Mouse (Mus musculus): ENCODE measurements around the gene Ces2b. TPM values are rescaled to one million over a fixed set of nuclear protein-coding genes. Genes with fewer than 3 reads are reported as not detected.
A peak's percentile ranks its signal among the peaks of the same experiment; 100 is the strongest.

Ces2b gene
- polyA plus RNA-seq (2012; rRNA removed) (0.10 and 0.16 TPM in 2 replicates), polyA plus RNA-seq (2014; fragmentation: Nextera tagmentation; extraction: Ambion mirVana) (0.23 and 0.27 TPM in 2 replicates)

DNA sequence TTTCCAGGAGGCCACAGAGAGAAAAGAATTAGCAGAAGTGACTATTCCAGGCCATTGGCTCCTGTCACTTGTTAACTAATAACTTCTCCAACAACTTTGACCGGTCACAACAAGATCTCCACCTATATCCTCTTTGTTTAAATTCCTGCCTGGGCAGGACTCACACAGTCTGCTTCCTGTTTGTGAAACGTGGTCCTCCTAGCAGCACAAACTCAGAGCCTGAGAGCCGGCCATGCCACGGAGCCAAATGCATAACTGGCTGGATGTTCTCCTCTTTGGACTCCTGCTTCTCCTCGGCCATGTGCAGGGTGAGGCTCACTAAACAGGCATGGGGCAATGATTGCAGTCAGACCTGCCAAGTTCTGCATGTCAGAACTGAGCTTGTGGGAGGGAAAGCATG lies at the start of gene Ces2b:
Ces2b (plus strand) TSS at position 133 of the 400 bp plus-strand sequence.
- WGBS (ENCODE audit: insufficient replicate concordance) = 15% methylated on average over 5 of the region's 5 CpGs
- DNase-seq (ENCODE audit: low read depth in 3 of 3, low spot score in 3 of 3) = no peak
- no peaks in the 10 kb centered on the region for H3K4me1 ChIP-seq (replicated peaks; ENCODE audit: control insufficient read depth in 2 of 2, insufficient read depth in 2 of 2, low read length in 1 of 2)
- no peak within 1 kb of the TSS for H3K4me3 ChIP-seq (ENCODE audit: insufficient read depth in 1 of 2, low read depth in 2 of 2, low read length in 2 of 2)
- no peak within 1 kb of the TSS for H3K9ac ChIP-seq (replicated peaks)
- no peak for TF ChIP-seq EP300 (IDR thresholded peaks at IDR 0.05; ENCODE audit: low read depth)
- TF ChIP-seq CTCF (IDR thresholded peaks at IDR 0.05; ENCODE audit: low read depth) = no peak
- H3K9me3 ChIP-seq (ENCODE audit: control insufficient read depth, low read length) = no peaks in the 10 kb centered on the region
- no peak within 1 kb of the TSS for H3K4me2 ChIP-seq (ENCODE audit: low read depth)
- ATAC-seq (ENCODE audit: insufficient read depth) = no peak
- H3K27ac ChIP-seq = no peak within 1 kb of the TSS
- H3K27me3 ChIP-seq (ENCODE audit: control insufficient read depth, insufficient read depth, low read length) = no peaks in the 10 kb centered on the region
- H3K36me3 ChIP-seq (replicated peaks; ENCODE audit: control insufficient read depth, insufficient read depth, low read depth) = no peaks in the 10 kb centered on the region

- TF ChIP-seq CTCF (IDR thresholded peaks at IDR 0.05; ENCODE audit: low read depth) (no peak), EP300 (IDR thresholded peaks at IDR 0.05; ENCODE audit: low read depth) (no peak)
- no peak for DNase-seq (ENCODE audit: low read depth in 3 of 3, low spot score in 3 of 3)
- ATAC-seq (ENCODE audit: insufficient read depth) = no peak
- Histone ChIP-seq H3K9me3 (ENCODE audit: control insufficient read depth, low read length) (no peaks in the 10 kb centered on the region), H3K4me1 (replicated peaks; ENCODE audit: control insufficient read depth in 2 of 2, insufficient read depth in 2 of 2, low read length in 1 of 2) (no peaks in the 10 kb centered on the region), H3K27me3 (ENCODE audit: control insufficient read depth, insufficient read depth, low read length) (no peaks in the 10 kb centered on the region), H3K4me3 (ENCODE audit: insufficient read depth in 1 of 2, low read depth in 2 of 2, low read length in 2 of 2) (no peak overlapping the region), H3K9ac (replicated peaks) (no peak overlapping the region), H3K36me3 (replicated peaks; ENCODE audit: control insufficient read depth, insufficient read depth, low read depth) (no peaks in the 10 kb centered on the region), H3K4me2 (ENCODE audit: low read depth) (no peak overlapping the region), H3K27ac (no peak overlapping the region)
- WGBS (ENCODE audit: insufficient replicate concordance) = 30% methylated on average over 1 of the region's 1 CpGs
Measured at GRCm38 (mm10) chr8:104787049-104787448, 44.3 kb upstream of the Ces2b start.

DNA sequence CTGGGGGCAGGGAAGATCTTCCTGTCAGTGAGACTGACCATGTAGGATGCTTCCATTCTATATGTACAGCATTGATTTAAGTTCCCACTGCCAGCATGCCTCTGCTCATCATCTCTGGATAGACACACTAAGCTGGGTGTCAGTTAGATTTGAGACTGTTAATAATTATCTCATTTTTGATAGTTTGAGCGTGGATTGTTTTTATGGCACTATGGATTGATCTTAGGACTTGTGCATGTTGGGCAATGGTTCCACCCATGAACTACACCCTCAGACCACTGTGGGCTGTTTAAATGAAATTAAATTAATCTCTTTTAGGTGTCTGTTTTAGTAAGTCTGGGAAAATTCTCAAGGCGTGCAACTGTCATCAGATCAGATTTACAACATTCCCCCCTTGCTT lies 42.4 kb upstream of the Ces2b start:
- no peak overlapping the region for H3K4me3 ChIP-seq (ENCODE audit: insufficient read depth in 1 of 2, low read depth in 2 of 2, low read length in 2 of 2)
- H3K27me3 ChIP-seq (ENCODE audit: control insufficient read depth, insufficient read depth, low read length) = no peaks in the 10 kb centered on the region
- WGBS (ENCODE audit: insufficient replicate concordance) = 64% methylated on average over 2 of the region's 2 CpGs
- no peak for TF ChIP-seq CTCF (IDR thresholded peaks at IDR 0.05; ENCODE audit: low read depth)
- no peak for TF ChIP-seq EP300 (IDR thresholded peaks at IDR 0.05; ENCODE audit: low read depth)
- no peak overlapping the region for H3K27ac ChIP-seq
- DNase-seq (ENCODE audit: low read depth in 3 of 3, low spot score in 3 of 3) (no peak), ATAC-seq (ENCODE audit: insufficient read depth) (no peak)
- no peak overlapping the region for H3K4me2 ChIP-seq (ENCODE audit: low read depth)
- H3K4me1 ChIP-seq (replicated peaks; ENCODE audit: control insufficient read depth in 2 of 2, insufficient read depth in 2 of 2, low read length in 1 of 2) = no peaks in the 10 kb centered on the region
- H3K9me3 ChIP-seq (ENCODE audit: control insufficient read depth, low read length) = no peaks in the 10 kb centered on the region
- no peak overlapping the region for H3K9ac ChIP-seq (replicated peaks)
- H3K36me3 ChIP-seq (replicated peaks; ENCODE audit: control insufficient read depth, insufficient read depth, low read depth) = no peaks in the 10 kb centered on the region

- Histone ChIP-seq H3K4me3 (ENCODE audit: insufficient read depth in 1 of 2, low read depth in 2 of 2, low read length in 2 of 2) (no peak overlapping the region), H3K9ac (replicated peaks) (no peak overlapping the region), H3K27me3 (ENCODE audit: control insufficient read depth, insufficient read depth, low read length) (no peaks in the 10 kb centered on the region), H3K4me1 (replicated peaks; ENCODE audit: control insufficient read depth in 2 of 2, insufficient read depth in 2 of 2, low read length in 1 of 2) (no peaks in the 10 kb centered on the region), H3K9me3 (ENCODE audit: control insufficient read depth, low read length) (no peaks in the 10 kb centered on the region), H3K27ac (no peak overlapping the region), H3K4me2 (ENCODE audit: low read depth) (no peak overlapping the region), H3K36me3 (replicated peaks; ENCODE audit: control insufficient read depth, insufficient read depth, low read depth) (no peaks in the 10 kb centered on the region)
- ATAC-seq (ENCODE audit: insufficient read depth) = no peak
- 28% methylated on average over 3 of the region's 3 CpGs for WGBS (ENCODE audit: insufficient replicate concordance)
- TF ChIP-seq EP300 (IDR thresholded peaks at IDR 0.05; ENCODE audit: low read depth) (no peak), CTCF (IDR thresholded peaks at IDR 0.05; ENCODE audit: low read depth) (peak; percentile 50; the same call in 1 of the 2 replicates)
- no peak for DNase-seq (ENCODE audit: low read depth in 3 of 3, low spot score in 3 of 3)
Measured at GRCm38 (mm10) chr8:104789886-104790680, 41.3 kb upstream of the Ces2b start.

- no peaks in the 10 kb centered on the region for H3K4me1 ChIP-seq (replicated peaks; ENCODE audit: control insufficient read depth in 2 of 2, insufficient read depth in 2 of 2, low read length in 1 of 2)
- no peak for ATAC-seq (ENCODE audit: insufficient read depth)
- H3K4me2 ChIP-seq (ENCODE audit: low read depth) = no peak overlapping the region
- H3K9ac ChIP-seq (replicated peaks) = no peak overlapping the region
- no peak for TF ChIP-seq EP300 (IDR thresholded peaks at IDR 0.05; ENCODE audit: low read depth)
- no peak for TF ChIP-seq CTCF (IDR thresholded peaks at IDR 0.05; ENCODE audit: low read depth)
- no peak overlapping the region for H3K27ac ChIP-seq
- no peak for DNase-seq (ENCODE audit: low read depth in 3 of 3, low spot score in 3 of 3)
- no peaks in the 10 kb centered on the region for H3K36me3 ChIP-seq (replicated peaks; ENCODE audit: control insufficient read depth, insufficient read depth, low read depth)
- no peaks in the 10 kb centered on the region for H3K9me3 ChIP-seq (ENCODE audit: control insufficient read depth, low read length)
- no peak overlapping the region for H3K4me3 ChIP-seq (ENCODE audit: insufficient read depth in 1 of 2, low read depth in 2 of 2, low read length in 2 of 2)
- no peaks in the 10 kb centered on the region for H3K27me3 ChIP-seq (ENCODE audit: control insufficient read depth, insufficient read depth, low read length)
- 58% methylated on average over 1 of the region's 1 CpGs for WGBS (ENCODE audit: insufficient replicate concordance)
Measured at GRCm38 (mm10) chr8:104799385-104799784, 32.0 kb upstream of the Ces2b start.

All from liver, embryonic 14.5 days (tissue).